Comparison of ENCODE assay signal across 8 mouse cellular contexts in the genomic region with DNA sequence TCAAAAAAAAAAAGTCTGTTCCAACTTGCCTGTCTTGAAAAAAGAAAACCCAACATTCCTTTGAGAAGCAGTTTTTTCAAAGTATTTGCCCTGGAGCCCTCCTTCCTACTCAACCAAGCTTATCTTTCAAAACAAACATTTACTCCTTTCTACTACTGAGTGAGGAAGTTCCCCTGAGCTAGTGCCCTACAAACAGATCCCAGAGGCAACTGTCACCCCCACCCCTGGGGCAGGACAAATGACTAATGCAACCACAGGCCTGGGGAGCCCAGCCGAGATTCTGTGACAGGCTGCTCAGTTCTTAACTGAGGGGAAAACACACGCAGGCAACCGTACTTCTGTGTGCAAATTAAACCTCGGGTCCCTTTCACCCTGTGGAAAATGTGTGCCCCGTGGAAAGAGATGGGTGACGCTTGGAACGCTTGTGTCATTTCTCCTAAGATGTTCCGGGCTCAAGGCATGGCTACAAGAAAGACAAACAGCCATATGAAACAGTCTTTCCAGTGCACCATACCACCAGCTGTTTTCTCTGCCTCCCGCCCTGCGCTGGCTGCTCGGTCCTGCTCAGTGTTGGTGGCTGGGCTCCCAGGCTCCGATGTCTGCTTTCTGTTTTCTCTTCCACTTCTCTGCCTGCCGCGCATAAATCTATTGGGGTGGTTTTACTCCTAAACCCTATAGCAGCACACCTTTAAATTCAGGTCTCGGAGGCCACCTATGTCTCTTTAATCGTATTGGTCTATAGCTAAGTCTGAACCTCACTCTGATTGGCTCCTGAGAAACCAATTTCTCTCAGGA. TPM values are rescaled to one million over a fixed set of nuclear protein-coding genes. Genes with fewer than 3 reads are reported as not detected.
DNase-seq lines count a peak whose midpoint lies in the region; ATAC-seq and TF ChIP-seq lines count a peak whose summit lies in the region.

No protein-coding gene starts in this region.

- DNase-seq in embryo, embryonic 10 days (ENCODE audit: low spot score): peak; percentile 51
- no peak for DNase-seq in embryo, embryonic 9.5 days (ENCODE audit: extremely low spot score)
- DNase-seq in adipocyte (ENCODE audit: low spot score): peak; percentile 48
- no peak for DNase-seq in forebrain, postnatal 0 days
- DNase-seq in intestine, embryonic 14.5 days (ENCODE audit: low spot score): no peak

- peak overlapping the region; percentile 16; the same call in 1 of the 2 replicates for H3K4me3 ChIP-seq in forebrain, postnatal 0 days (ENCODE audit: low read depth, low read length)
- H3K4me3 ChIP-seq in intestine, embryonic 14.5 days (ENCODE audit: low read depth, low read length): peak overlapping the region; percentile 27; the same call in 1 of the 2 replicates
- H3K4me3 ChIP-seq in liver, embryonic 16.5 days (ENCODE audit: low read depth, low read length): peak overlapping the region; percentile 56
- peak overlapping the region; percentile 15; the same call in 1 of the 2 replicates for H3K4me3 ChIP-seq in neural tube, embryonic 14.5 days (ENCODE audit: low read depth, low read length)

- H3K9me3 ChIP-seq in forebrain, postnatal 0 days (ENCODE audit: low read length): no peaks in the 10 kb centered on the region
- H3K9me3 ChIP-seq in intestine, embryonic 14.5 days (ENCODE audit: control insufficient read depth, low read length): no peaks in the 10 kb centered on the region
- no peaks in the 10 kb centered on the region for H3K9me3 ChIP-seq in liver, embryonic 16.5 days (replicated peaks; ENCODE audit: control insufficient read depth, low read length)
- no peaks in the 10 kb centered on the region for H3K9me3 ChIP-seq in neural tube, embryonic 14.5 days (ENCODE audit: control insufficient read depth, low read length)

- H3K27me3 ChIP-seq in forebrain, postnatal 0 days (ENCODE audit: insufficient read depth, low read length): 0 out of 2 replicates have a peak, but pooled peaks cover 3% of the 10 kb centered on the region
- H3K27me3 ChIP-seq in intestine, embryonic 14.5 days (replicated peaks; ENCODE audit: control insufficient read depth, insufficient read depth, low read length): peaks cover 22% of the 10 kb centered on the region
- peaks cover 17% of the 10 kb centered on the region for H3K27me3 ChIP-seq in liver, embryonic 16.5 days (ENCODE audit: control insufficient read depth, insufficient read depth, low read depth, low read length)
- peaks cover 6% of the 10 kb centered on the region for H3K27me3 ChIP-seq in neural tube, embryonic 14.5 days (ENCODE audit: control insufficient read depth, insufficient read depth, low read length)

- WGBS in forebrain, postnatal 0 days: 10% methylated on average over 16 of the region's 16 CpGs
- 3% methylated on average over 16 of the region's 16 CpGs for WGBS in intestine, embryonic 14.5 days
- WGBS in liver, embryonic 16.5 days (ENCODE audit: insufficient replicate concordance): 2% methylated on average over 16 of the region's 16 CpGs
- WGBS in neural tube, embryonic 14.5 days: 15% methylated on average over 16 of the region's 16 CpGs

- ATAC-seq in forebrain, postnatal 0 days: 0 out of 2 replicates have a peak, but pooled peaks have one; percentile 30
- ATAC-seq in intestine, embryonic 14.5 days (replicated peaks; ENCODE audit: low FRiP score, low TSS enrichment, low read depth): peak; percentile 47; the same call in 1 of the 2 replicates
- ATAC-seq in liver, embryonic 16.5 days (ENCODE audit: low read depth): peak; percentile 65
- 0 out of 2 replicates have a peak, but pooled peaks have one; percentile 33 for ATAC-seq in neural tube, embryonic 14.5 days (ENCODE audit: low read depth)
- ATAC-seq in cerebellum, adult (ENCODE audit: insufficient number of reproducible peaks, low FRiP score, low TSS enrichment): no peak

- no peak overlapping the region for H3K9ac ChIP-seq in forebrain, postnatal 0 days
- peak overlapping the region; percentile 17; the same call in 1 of the 2 replicates for H3K9ac ChIP-seq in intestine, embryonic 14.5 days (ENCODE audit: low read length)
- peak overlapping the region; percentile 51; the same call in 1 of the 2 replicates for H3K9ac ChIP-seq in liver, embryonic 16.5 days (ENCODE audit: low read depth, low read length)
- H3K9ac ChIP-seq in neural tube, embryonic 14.5 days (replicated peaks; ENCODE audit: low read depth, low read length): peak overlapping the region; percentile 28; the same call in 1 of the 2 replicates

- H3K27ac ChIP-seq in forebrain, postnatal 0 days (ENCODE audit: low read depth, low read length): no peak overlapping the region
- no peak overlapping the region; the same call in 1 of the 2 replicates for H3K27ac ChIP-seq in intestine, embryonic 14.5 days (ENCODE audit: low read depth)
- peak overlapping the region; percentile 28; the same call in 1 of the 2 replicates for H3K27ac ChIP-seq in liver, embryonic 16.5 days (ENCODE audit: low read length)
- H3K27ac ChIP-seq in neural tube, embryonic 14.5 days (ENCODE audit: low read depth, low read length): no peak overlapping the region

- H3K4me2 ChIP-seq in forebrain, postnatal 0 days (ENCODE audit: low read depth): peak overlapping the region; percentile 38
- peak overlapping the region; percentile 50 for H3K4me2 ChIP-seq in intestine, embryonic 14.5 days (ENCODE audit: low read length)
- H3K4me2 ChIP-seq in liver, embryonic 16.5 days (ENCODE audit: low read depth, low read length): peak overlapping the region; percentile 72
- peak overlapping the region; percentile 41 for H3K4me2 ChIP-seq in neural tube, embryonic 14.5 days (ENCODE audit: low read depth, low read length)

- H3K4me1 ChIP-seq in forebrain, postnatal 0 days (ENCODE audit: insufficient read depth): no peaks in the 10 kb centered on the region; the same call in 1 of the 2 replicates
- H3K4me1 ChIP-seq in intestine, embryonic 14.5 days (replicated peaks; ENCODE audit: control insufficient read depth, insufficient read depth, low read length): peaks cover 25% of the 10 kb centered on the region
- peaks cover 21% of the 10 kb centered on the region for H3K4me1 ChIP-seq in liver, embryonic 16.5 days (ENCODE audit: control insufficient read depth, low read depth, low read length)
- H3K4me1 ChIP-seq in neural tube, embryonic 14.5 days (ENCODE audit: control insufficient read depth, insufficient read depth, low read length): peaks cover 5% of the 10 kb centered on the region; the same call in 1 of the 2 replicates

- H3K36me3 ChIP-seq in forebrain, postnatal 0 days (ENCODE audit: insufficient read depth): no peaks in the 10 kb centered on the region
- peaks cover 2% of the 10 kb centered on the region; the same call in 1 of the 2 replicates for H3K36me3 ChIP-seq in intestine, embryonic 14.5 days (ENCODE audit: control insufficient read depth, insufficient read depth, low read length)
- no peaks in the 10 kb centered on the region for H3K36me3 ChIP-seq in liver, embryonic 16.5 days (ENCODE audit: control insufficient read depth, insufficient read depth)
- no peaks in the 10 kb centered on the region for H3K36me3 ChIP-seq in neural tube, embryonic 14.5 days (ENCODE audit: control insufficient read depth, insufficient read depth, low read length)

- TF ChIP-seq CTCF in forebrain, postnatal 0 days (IDR thresholded peaks at IDR 0.05; ENCODE audit: low read depth): no peak

RNA-seq across cellular contexts. Expression of gene Spry1, which starts 14.4 kb away (rescaled TPM):
- 21.8 and 26.4 TPM in 2 replicates for total RNA-seq in forebrain, postnatal 0 days (2014; rRNA removed)
- 7.2 and 7.8 TPM in 2 replicates for polyA plus RNA-seq in forebrain, postnatal 0 days (2015; fragmentation: Nextera tagmentation; extraction: Ambion mirVana)
- 18.4 and 18.5 TPM in 2 replicates for polyA plus RNA-seq in intestine, embryonic 14.5 days (2014; fragmentation: Nextera tagmentation; extraction: Ambion mirVana)
- polyA plus RNA-seq in liver, embryonic 16.5 days (2015; fragmentation: Nextera tagmentation; extraction: Ambion mirVana): 2.8 and 2.9 TPM in 2 replicates
- polyA plus RNA-seq in neural tube, embryonic 14.5 days (2014; fragmentation: Nextera tagmentation; extraction: Ambion mirVana): 5.0 and 5.1 TPM in 2 replicates

Comparison
In these comparisons a context has a peak if more than half of its experiments do, and no peak if none do; other contexts are left out.
1. DNase-seq: peak in embryo, embryonic 10 days (single experiment) and adipocyte (single experiment); none in embryo, embryonic 9.5 days (single experiment), forebrain, postnatal 0 days (single experiment) and intestine, embryonic 14.5 days (single experiment).
2. Peak in every context shown above with its lines, with median percentiles within 50 percentile points of each other: H3K4me2 ChIP-seq and H3K4me3 ChIP-seq.